Mouse (Mus musculus): ENCODE results near the gene 2410004B18Rik.
"Not testable (repeated sequence)": the region's sequence is repeated elsewhere in the genome, so short reads cannot be mapped to it uniquely, and the experiment has no call there.

2410004B18Rik gene

DNA sequence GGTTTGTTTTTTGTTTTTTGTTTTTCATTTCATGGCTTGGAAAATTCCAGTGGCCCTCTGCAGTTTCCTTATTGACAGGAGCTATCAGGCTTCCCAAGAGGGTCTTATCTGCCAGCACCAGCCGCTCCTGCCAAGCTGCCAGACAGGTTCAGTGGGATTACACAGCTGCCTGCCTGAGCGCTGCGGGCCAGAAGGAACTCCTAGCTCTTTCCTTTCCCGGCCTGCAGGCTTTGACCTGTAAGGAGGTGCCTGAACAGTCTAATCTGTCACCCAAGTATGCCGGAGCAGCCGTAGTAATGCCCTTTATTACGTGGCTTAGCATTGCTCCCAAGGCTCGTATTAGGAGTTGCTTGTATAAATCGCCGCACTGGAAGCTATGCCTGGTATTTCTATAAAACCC is 26.7 kb downstream of the 2410004B18Rik start:
- DNase-seq (ENCODE audit: low read depth, low spot score) = no peak

DNA sequence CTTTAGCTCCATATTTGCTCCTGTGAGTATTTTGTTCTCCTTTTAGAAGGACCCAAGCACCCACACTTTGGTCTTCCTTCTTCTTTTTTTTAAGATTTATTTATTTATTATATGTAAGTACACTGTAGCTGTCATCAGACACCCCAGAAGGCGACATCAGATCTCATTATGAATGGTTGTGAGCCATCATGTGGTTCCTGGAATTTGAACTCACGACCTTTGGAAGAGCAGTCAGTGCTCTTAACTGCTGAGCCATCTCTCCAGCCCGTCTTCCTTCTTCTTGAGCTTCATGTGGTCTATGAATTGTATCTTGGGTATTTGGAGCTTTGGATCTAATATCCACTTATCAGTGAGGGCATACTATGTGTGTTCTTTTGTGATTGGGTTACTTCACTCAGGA is 27.8 kb downstream of the 2410004B18Rik start:
- not testable (repeated sequence) for DNase-seq (ENCODE audit: low read depth, low spot score)

DNA sequence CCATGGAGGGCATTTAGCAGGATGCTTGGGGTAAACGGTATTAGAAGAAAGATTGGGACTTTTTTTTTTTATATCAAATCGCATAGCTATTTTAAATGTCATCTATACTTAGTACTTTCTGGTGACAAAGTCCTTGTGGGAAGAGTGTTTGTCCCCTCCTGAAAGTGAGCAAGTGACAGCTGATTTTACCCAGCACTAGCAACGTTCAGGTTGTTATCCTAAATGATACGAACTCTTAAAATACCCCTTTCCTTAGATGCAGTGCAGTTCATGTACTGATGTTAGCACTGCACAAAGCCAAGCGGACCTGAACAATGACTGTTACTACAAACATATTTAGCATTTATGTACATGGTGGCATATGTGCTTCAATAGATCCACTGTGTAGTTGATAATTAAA is 29.0 kb downstream of the 2410004B18Rik start:
- no peak for DNase-seq (ENCODE audit: low read depth, low spot score)

- no peak for DNase-seq (ENCODE audit: low read depth, low spot score)
Measured at GRCm38 (mm10) chr3:145969031-145969501, 31.3 kb downstream of the 2410004B18Rik start.

DNA sequence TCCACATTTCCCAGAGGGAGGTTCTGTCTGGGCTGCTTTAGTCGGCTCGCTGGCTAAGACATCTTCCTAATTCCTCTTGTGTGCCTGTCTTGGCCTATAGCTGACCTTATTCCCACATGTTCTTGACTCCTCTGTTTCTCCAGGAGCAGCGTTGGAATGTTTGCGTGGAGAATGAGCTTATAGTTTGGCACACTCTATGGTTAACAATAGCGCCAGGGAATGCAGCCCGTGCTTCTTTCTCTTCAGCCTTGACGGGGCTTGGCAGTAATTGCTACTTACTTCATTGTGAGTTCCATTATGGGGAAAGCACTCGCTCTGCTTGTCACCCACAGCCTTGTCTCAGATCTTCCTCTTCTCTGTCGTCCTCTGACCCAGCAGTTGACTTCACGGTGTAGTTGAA is 33.7 kb downstream of the 2410004B18Rik start:
- no peak for DNase-seq (ENCODE audit: low read depth, low spot score)

GRCm38 (mm10) chr3:145974986-145975385 is 37.2 kb downstream of the 2410004B18Rik start:
- DNase-seq (ENCODE audit: low read depth, low spot score) = no peak

- DNase-seq (ENCODE audit: low read depth, low spot score) = no peak
Measured at GRCm38 (mm10) chr3:145985333-145985925, 47.6 kb downstream of the 2410004B18Rik start.

DNA sequence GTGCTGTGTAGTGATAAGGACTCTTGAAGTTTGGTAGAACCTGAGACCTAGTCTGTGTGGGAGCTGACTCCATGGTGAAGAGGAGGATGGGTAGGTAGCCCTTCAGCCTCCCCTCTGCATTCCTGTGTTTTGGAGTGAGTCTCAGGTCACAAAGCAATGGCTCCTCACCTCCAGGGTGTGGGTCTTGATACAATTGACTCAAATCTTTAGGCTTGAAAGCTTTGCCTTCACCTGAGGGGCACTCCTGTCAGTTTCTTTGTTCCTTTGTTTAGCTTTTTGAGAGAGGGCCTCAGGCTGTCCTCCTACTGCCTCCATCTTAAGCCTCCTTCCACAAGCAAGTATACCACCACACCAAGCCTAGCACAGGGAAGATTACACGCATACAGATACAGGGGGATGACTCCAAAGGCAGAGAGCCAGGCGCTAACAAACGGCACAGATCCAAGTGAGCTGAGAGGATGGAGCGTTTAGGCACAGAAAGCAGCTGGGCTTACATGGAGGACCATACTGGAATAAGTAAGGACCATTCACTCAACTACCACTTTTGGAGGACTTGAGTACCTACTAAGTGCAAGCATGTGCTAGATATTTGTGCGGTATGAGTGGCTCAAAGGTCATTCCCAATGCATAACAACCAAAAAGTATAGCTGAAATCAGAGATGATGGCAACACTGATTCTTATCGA is 48.6 kb downstream of the 2410004B18Rik start:
- DNase-seq (ENCODE audit: low read depth, low spot score) = no peak

- no peak for DNase-seq (ENCODE audit: low read depth, low spot score)
Measured at GRCm38 (mm10) chr3:145987268-145987969, 49.6 kb downstream of the 2410004B18Rik start, which contains the start of gene Syde2. Gene Syde2 (plus strand): TSS chr3:145987870.

DNA sequence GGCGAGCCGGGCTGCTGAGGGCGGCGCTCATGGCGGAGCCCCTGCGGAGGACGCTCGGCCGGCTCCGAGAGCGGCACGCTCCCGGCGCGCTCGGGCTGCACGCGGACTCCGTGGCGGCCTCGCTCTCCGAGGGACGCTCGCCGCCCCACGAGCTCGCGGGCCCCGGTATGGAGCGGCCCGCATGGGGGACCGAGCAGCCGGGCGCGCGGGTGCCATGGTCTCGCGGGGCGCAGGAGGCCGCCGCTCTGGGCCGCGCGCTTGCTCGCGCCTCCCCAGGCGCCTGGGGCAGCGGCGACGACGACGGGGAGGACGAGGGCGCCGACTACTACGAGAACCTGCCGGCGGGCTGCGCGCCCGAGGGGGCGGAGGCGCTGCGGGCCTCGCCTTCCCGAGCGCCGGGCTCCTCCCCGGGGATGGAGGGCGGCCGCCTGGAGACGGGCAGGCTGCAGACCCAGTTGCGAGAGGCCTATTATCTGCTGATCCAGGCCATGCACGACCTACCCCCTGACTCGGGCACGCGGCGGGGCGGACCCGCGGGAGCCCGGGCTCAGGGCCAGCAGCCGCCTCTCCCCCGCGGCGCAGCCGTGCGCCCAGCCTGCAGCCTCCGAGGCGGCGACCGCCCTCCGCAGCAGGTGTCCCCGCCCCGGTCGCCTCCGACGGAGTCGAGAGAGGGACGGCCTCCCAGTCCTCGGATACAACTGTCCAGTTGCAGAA is 50.3 kb downstream of the 2410004B18Rik start:
- no peak for DNase-seq (ENCODE audit: low read depth, low spot score)

GRCm38 (mm10) chr3:145988684-145989575 is 51.1 kb downstream of the 2410004B18Rik start:
- DNase-seq (ENCODE audit: low read depth, low spot score) = no peak

DNA sequence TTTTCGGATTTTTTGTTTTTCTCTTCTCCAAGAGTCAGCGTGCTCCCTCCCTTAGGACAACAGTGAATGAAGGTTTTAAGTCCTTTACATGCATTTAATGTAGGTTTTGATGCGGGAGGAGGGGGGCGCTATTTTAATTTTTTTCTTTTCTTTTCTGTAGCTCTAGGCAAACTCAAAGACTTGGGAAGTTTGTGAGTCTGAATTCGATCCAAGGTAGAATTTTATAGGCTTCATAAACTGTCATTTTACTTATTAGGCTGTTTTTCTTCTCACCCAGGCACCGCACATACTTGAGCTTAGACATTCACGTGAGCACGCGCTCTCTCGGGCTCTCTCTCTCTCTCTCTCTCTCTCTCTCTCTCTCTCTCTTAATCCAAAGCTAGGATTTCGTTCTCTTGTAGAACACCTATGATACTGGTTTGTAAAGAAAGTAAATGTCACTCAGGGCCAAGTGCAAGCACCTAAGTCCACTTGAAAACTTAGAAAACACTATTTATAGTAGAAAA is 51.8 kb downstream of the 2410004B18Rik start:
- no peak for DNase-seq (ENCODE audit: low read depth, low spot score)

- DNase-seq (ENCODE audit: low read depth, low spot score) = no peak
Measured at GRCm38 (mm10) chr3:145991130-145991529, 53.3 kb downstream of the 2410004B18Rik start.

- DNase-seq (ENCODE audit: low read depth, low spot score) = no peak
Measured at GRCm38 (mm10) chr3:145991976-145992730, 54.3 kb downstream of the 2410004B18Rik start.

DNA sequence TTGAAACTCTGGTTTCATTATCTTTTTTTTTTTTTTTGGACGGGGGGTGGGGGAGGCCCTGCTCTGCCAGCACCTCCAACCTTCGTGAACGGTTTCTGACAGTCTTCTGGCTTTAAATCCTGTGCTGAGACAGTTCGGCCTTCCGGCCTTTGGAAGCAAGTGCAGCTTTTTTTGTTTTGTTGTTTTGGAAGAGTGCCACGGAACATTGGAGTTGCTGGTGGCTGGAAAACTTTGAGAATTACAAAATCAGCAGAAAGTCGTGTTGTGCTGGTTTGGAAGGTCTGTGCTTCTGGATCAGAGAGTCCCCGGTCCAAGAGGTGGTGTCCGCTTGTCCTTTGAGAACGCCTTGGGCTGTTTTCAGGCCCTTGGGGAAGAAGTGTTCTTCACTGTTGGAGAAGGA is 55.0 kb downstream of the 2410004B18Rik start:
- no peak for DNase-seq (ENCODE audit: low read depth, low spot score)

DNA sequence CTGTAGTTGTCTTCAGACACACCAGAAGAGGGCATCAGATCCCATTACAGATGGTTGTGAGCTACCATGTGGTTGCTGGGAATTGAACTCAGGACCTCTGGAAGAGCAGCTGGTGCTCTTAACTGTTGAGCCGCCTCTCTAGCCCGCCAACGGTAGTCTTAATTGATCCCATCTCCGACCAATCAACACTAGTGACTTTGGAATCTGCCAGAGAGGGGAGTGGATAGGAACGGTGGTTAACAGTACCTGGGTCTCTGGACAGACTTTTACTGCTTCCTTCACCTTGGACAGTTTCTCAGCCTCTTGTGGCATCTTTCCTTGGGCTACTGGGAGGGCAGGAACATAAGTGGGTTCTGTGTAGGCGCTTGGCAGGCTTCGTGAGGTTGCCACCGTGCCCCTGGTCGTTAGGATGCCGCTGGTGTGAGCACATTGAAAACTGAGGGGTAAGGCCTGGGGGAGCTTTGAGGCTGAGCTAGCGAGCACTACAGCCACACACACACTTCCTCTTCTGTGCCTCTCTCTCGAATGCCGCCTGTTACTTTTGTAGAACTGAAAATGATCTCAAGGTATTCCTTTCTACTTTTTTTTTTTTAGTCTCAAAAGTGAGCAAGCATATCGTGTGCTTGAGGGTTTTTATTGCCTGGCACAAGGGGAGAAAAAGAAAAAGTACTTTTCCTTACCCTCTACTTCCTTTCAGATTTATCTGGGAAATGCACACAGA is 55.8 kb downstream of the 2410004B18Rik start:
- no peak for DNase-seq (ENCODE audit: low read depth, low spot score)
